Mouse (Mus musculus) layer of hippocampus, postnatal 14 days (tissue): ENCODE measurements around the gene Slc3a2. TPM values are rescaled to one million over a fixed set of nuclear protein-coding genes. Genes with fewer than 3 reads are reported as not detected.
"Not testable (repeated sequence)": the region's sequence is repeated elsewhere in the genome, so short reads cannot be mapped to it uniquely, and the experiment has no call there.

ENCODE experiments used
- DNase-seq, 2 experiments: peaks; one replicate each; pipeline ENCODE4 v3.0.0; 2021 to 2022; ENCODE audit warnings: low spot score in 2 of 2, mixed read lengths in 1 of 2
- total RNA-seq, 2 experiments: library from RNA; stranded (reverse); gene quantifications; 2 replicates each; pipeline ENCODE4 v1.2.3; 2021

Slc3a2 gene
- total RNA-seq, 2 experiments from 2014 or later = 188 to 200 TPM

- DNase-seq = not testable (repeated sequence)
These were observed 5.3 kb upstream of the Slc3a2 start for GRCm38 (mm10) chr19:8728335-8729099.

- DNase-seq = no peak
These were observed 4.4 kb upstream of the Slc3a2 start for GRCm38 (mm10) chr19:8727495-8728114.

- DNase-seq = no peak
These were observed 3.6 kb upstream of the Slc3a2 start for GRCm38 (mm10) chr19:8726609-8727390.

GRCm38 (mm10) chr19:8725081-8725613 is 2.0 kb upstream of the Slc3a2 start:
- no peak for DNase-seq

GRCm38 (mm10) chr19:8724392-8724791 is 1.2 kb upstream of the Slc3a2 start:
- DNase-seq = no peak

GRCm38 (mm10) chr19:8723574-8724346 is 591 bp upstream of the Slc3a2 start:
- DNase-seq = peak in 1 of 2 experiments; percentile 28

- DNase-seq = no peak
These were observed 636 bp downstream of the Slc3a2 start for GRCm38 (mm10) chr19:8722559-8722906.

GRCm38 (mm10) chr19:8722021-8722420 is 1.1 kb downstream of the Slc3a2 start:
- no peak for DNase-seq

- no peak for DNase-seq
These were observed 1.8 kb downstream of the Slc3a2 start for GRCm38 (mm10) chr19:8721378-8721777.

GRCm38 (mm10) chr19:8719037-8719436 is 4.1 kb downstream of the Slc3a2 start:
- not testable (repeated sequence) for DNase-seq

GRCm38 (mm10) chr19:8718357-8718756 is 4.8 kb downstream of the Slc3a2 start:
- peak in 1 of 2 experiments; percentile 66 for DNase-seq

- DNase-seq = no peak
These were observed 6.2 kb downstream of the Slc3a2 start for GRCm38 (mm10) chr19:8716767-8717475.

- DNase-seq = no peak
These were observed 7.1 kb downstream of the Slc3a2 start for GRCm38 (mm10) chr19:8715868-8716766.

GRCm38 (mm10) chr19:8714653-8715481 is 8.3 kb downstream of the Slc3a2 start:
- DNase-seq = peak in 1 of 2 experiments; percentile 32

GRCm38 (mm10) chr19:8713997-8714652 is 9.0 kb downstream of the Slc3a2 start:
- DNase-seq = no peak

GRCm38 (mm10) chr19:8713306-8713996 is 9.7 kb downstream of the Slc3a2 start:
- DNase-seq = peak; percentile 90 to 96

- DNase-seq = peak; percentile 60 to 72
These were observed 10.3 kb downstream of the Slc3a2 start for GRCm38 (mm10) chr19:8712870-8713305.
